Mouse (Mus musculus): ENCODE results near the gene Barhl2.

DNA sequence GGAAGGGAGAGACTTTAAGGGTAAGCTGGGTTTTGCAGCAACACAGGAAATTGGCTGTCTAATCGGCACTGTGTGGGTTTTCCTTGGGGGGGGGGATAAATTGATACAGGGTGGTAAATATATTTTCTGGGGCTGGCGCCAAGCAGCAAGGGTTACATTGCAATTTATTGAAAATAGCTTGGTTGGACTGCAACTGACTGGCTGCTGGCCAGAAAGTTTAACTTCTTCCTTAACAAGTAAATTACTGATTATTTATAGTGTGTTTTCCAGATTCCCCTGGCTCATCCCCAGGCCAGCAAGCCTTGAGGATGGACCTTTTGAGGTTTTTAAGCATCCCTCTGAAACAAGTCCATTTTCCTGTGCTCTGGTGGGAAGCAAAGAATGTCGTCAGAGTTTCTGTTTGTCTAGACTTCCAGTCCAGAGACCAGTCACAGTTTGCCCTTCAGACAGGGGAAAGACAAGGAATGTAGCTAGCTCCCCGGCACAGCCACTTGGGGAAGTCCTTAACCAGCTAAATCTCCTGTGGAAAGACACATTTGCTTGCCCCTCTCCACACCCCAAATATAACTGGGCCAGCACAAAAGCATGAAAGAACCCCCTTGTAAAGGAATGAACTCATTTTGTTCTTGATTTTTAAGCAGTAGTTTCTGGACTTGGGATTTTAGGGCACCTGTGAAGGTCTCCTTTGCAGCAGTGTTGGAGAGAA, 8.1 kb downstream of the Barhl2 start:
- TF ChIP-seq CTCF (IDR thresholded peaks at IDR 0.05; ENCODE audit: borderline replicate concordance, insufficient read depth, low read depth, low read length) (no peak), POLR2A (IDR thresholded peaks at IDR 0.05; ENCODE audit: borderline replicate concordance, insufficient read depth, low read length) (no peak)

Measured in cerebellum, adult 2 months (tissue).